Mouse (Mus musculus) gonadal fat pad, adult 2 months (tissue): ENCODE data around the gene Tssk4. TPM values are rescaled to one million over a fixed set of nuclear protein-coding genes. Genes with fewer than 3 reads are reported as not detected.

Experiments
- DNase-seq: peaks from one replicate; pipeline ENCODE4 v3.0.0-alpha.2; 2012; ENCODE audit warnings: low read depth
- polyA plus RNA-seq: library from polyadenylated mRNA; depleted of rRNA; stranded (reverse); fragments of >200 nt; gene quantifications from 2 replicates; pipeline ENCODE4 v1.2.3, GENCODE M21; 2012; rRNA removed

Tssk4 gene
- polyA plus RNA-seq, result 4.4 and 4.6 TPM in 2 replicates

DNA sequence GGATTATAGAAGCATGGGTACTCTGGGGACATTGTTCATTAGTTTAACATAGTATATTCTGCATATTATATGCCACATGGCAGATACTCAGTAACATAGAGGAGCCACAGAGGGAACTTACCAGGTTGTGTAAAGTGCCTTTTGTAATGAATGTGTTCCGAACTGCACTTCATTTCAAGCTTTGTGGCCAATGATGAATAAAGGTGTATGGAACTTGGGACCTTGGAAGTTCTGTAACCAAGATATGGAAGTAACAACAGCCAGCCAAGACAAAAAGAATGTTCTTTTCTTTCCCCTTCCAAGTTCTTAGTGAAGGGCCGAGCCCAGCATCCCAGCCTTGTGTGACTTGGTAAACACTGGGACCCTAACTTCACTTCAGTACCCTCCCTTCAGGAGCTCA lies at the start of gene Tssk4:
TSS of gene Tssk4 (plus strand) at position 301 of the 400 bp plus-strand sequence.
- no peak for DNase-seq

DNA sequence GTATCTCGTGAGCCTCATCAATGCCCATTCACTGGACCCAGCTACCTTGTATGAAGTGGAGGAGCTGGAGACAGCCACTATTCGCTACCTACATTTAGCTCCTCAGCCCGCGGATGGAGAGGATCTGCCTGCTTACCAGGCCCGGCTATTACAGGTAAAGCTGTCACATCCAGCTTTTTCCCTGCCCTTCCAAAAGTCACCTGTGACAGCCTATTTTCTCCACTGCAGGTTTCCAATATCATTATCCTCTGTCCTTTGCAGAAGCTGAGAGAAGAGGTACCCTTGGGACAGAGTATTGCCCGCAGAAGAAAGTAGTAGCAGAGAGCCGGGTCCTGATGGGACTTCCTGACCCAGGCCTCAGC lies 46.7 kb upstream of the Tssk4 start, which contains the start of gene Irf9:
TSS of gene Irf9 (plus strand) at position 301 of the 362 bp plus-strand sequence.
- DNase-seq, result no peak

- peak; percentile 65 for DNase-seq
These were observed 46.1 kb upstream of the Tssk4 start for GRCm38 (mm10) chr14:55603633-55604576.

- DNase-seq, result no peak
These were observed 45.2 kb upstream of the Tssk4 start for GRCm38 (mm10) chr14:55604823-55605222.

DNA sequence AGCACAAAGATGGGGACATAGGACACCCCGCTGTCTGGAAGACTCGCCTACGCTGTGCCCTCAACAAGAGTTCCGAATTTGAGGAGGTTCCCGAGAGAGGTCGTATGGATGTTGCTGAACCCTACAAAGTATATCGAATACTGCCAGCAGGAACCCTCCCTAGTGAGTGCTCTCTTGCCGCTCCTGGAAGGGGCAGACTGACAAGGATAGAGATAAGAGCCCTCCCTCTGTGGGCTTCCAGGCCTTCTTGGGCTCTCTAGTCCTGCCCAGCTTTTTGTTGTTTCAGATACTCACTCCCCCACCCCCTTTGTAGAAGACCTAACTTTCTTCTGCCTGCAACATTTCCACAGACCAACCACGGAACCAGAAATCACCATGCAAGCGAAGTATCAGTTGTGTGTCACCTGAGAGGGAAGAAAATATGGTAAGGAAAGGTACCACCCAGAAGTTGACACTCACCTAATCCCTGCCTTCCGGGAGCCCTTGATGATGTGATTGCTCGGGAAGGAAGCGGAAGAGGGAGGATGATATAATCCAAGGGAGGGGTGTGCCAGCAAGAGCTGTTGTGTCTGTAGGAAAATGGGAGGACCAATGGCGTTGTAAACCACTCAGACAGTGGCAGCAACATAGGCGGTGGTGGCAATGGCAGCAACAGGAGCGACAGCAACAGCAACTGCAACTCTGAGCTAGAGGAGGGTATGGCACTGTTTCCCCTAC lies 44.1 kb upstream of the Tssk4 start:
- DNase-seq, result no peak

DNA sequence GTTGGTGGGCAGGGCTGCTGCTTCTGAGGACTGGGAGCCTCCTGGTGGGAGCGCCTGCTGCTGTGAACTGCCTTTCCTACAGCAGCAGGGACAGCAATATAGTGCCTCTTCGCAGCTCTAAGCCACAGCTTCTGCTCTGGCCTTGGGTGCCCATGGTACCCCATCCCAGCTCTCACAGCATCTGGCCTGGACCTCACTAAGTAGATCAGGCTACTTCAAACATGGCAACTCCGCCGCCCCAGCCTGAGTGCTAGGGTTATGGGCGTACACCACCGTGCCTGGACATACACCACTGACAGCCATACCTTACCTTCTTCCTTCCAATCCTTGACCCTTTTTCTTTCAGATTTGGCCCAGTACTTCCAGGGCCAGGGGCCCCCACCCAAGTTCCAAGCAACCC lies 41.6 kb upstream of the Tssk4 start:
- no peak for DNase-seq

DNA sequence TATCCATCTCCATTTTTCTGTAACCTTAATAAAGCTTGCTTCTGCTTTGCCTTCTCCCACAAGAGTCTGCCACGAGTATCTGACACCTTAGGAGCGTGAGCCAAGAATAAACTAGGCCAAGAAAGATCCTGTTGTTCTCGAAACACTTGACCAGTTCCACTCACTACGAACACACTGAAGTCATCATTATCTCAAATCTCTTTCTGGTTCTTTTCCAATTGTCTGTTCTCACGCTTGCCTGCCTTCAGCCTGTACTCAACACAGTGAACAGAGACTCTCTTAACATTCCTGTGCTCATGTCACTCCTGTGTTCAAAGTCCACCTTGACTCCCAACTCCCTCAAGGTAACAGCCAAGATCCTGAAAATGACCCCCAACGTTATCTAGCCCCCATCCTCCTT lies 36.6 kb upstream of the Tssk4 start:
- no peak for DNase-seq

GRCm38 (mm10) chr14:55614565-55615178 lies 35.3 kb upstream of the Tssk4 start:
- no peak for DNase-seq

- no peak for DNase-seq
These were observed 34.1 kb upstream of the Tssk4 start for GRCm38 (mm10) chr14:55615876-55616275.

DNA sequence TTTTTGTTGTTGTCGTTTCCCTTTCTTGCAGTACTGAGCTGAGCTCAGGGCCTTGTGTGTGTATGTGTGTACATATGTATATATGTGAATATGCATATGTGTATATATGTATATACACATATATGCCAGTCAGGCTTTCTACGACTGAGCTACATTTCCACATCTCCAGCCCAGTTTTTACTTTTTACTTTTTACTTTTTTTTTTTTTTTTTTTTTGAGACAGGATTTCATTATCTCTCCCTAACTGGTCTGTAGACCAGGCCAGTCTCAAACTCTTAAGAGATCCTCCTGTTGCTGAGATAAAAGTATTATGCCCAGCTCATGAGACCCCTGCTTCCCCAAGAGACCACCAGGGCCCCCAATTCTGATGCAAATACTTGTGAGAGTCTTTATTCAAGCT lies 33.1 kb upstream of the Tssk4 start:
- no peak for DNase-seq

GRCm38 (mm10) chr14:55617822-55618221 lies 32.2 kb upstream of the Tssk4 start, which contains the start of gene Rec8:
Rec8 (plus strand) TSS chr14:55618037.
- no peak for DNase-seq

DNA sequence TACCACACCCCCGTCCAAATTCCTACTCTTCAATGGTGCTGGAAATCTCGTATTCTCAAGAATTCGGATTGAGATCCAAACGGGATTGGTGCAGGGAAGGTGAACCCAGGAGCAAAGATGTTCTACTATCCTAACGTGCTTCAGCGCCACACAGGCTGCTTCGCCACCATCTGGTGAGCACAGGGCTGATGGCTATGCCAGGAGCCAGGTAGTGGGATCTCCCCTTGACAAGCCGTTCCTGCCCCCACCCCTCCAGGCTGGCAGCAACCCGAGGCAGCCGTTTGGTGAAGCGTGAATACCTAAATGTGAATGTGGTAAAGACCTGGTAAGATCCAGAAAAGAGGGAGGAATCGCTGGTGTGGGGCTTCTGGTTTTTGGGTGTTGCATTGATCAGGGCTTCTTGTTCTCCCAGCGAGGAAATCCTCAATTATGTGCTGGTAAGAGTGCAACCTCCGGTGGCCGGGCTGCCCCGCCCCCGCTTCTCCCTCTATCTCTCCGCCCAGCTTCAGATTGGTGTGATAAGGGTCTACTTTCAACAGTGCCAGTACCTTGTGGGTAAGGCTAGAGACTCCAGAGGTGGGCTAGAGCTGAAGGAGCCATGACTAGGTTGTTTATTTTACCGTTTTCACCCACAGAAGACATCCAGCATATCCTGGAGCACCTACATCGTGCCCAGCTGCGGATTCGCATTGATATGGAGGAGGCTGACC lies 31.3 kb upstream of the Tssk4 start:
- DNase-seq, result no peak

GRCm38 (mm10) chr14:55628077-55628827 lies 21.7 kb upstream of the Tssk4 start:
- DNase-seq, result no peak

GRCm38 (mm10) chr14:55629312-55629711 lies 20.7 kb upstream of the Tssk4 start:
- no peak for DNase-seq

GRCm38 (mm10) chr14:55634874-55635522 lies 15.0 kb upstream of the Tssk4 start:
- peak; percentile 26 for DNase-seq

DNA sequence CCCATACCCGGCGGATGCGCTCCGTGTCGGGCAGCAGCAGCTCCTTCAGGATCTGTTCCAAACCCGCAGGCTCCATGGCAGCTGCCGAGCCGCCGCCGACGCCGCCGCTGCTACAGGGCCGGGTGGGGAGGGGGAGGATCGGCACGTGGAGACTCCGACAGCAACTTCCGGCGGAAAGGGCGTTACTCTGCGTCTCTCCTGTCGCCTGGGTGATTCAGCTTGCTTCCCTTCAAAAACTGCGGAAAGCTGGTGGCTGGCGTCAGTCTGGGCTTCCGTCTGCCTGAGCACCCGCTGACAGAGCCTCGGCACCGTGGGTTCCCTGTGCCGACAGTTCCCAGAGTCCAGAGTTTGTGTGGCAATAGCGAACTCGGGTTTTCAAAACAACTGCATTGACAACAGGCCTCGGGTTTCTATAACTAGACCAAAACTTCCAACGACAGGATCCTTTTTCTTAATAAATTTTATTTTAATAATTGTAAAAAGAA lies 14.4 kb upstream of the Tssk4 start, which contains the start of gene Ipo4:
TSS of gene Ipo4 (minus strand) at position 435 of the 485 bp plus-strand sequence.
- peak; percentile 44 for DNase-seq

GRCm38 (mm10) chr14:55637795-55638194 lies 12.2 kb upstream of the Tssk4 start, which contains the start of gene Gm49378:
Gm49378 (minus strand) TSS chr14:55637895.
- no peak for DNase-seq

GRCm38 (mm10) chr14:55640816-55641215 lies 9.2 kb upstream of the Tssk4 start:
- DNase-seq, result no peak

GRCm38 (mm10) chr14:55641291-55641690 lies 8.7 kb upstream of the Tssk4 start:
- DNase-seq, result no peak

GRCm38 (mm10) chr14:55642679-55643059 lies 7.3 kb upstream of the Tssk4 start:
- DNase-seq, result no peak
